Mouse (Mus musculus) stomach, embryonic 15.5 days (tissue): ENCODE results near the gene Gadd45gip1. TPM values are rescaled to one million over a fixed set of nuclear protein-coding genes. Genes with fewer than 3 reads are reported as not detected.

Experiments
- ATAC-seq: fragments of 200-750 bp; cut with Nextera tagmentation; 2 replicates; pipeline ENCODE4 v1.8.0; 2017; ENCODE audit warnings: low read depth, moderate number of reproducible peaks, moderate TSS enrichment; ENCODE audit not compliant: insufficient read depth, low FRiP score
- H3K27ac ChIP-seq: fragments of 300-500 bp; sonication (generic); 2 replicates; pipeline ENCODE4 v1.5.1; 2015; ENCODE audit warnings: mild to moderate bottlenecking, inconsistent platforms
- H3K27me3 ChIP-seq: fragments of 300-500 bp; sonication (generic); replicated peaks from 2 replicates; pipeline ENCODE4 v1.6.1; 2015; ENCODE audit warnings: inconsistent platforms
- H3K36me3 ChIP-seq: fragments of 300-500 bp; sonication (generic); 2 replicates; pipeline ENCODE4 v1.6.1; 2015; ENCODE audit warnings: inconsistent platforms
- H3K4me1 ChIP-seq: fragments of 300-500 bp; sonication (generic); 2 replicates; pipeline ENCODE4 v1.6.1; 2015; ENCODE audit warnings: inconsistent platforms
- H3K4me2 ChIP-seq: fragments of 300-500 bp; sonication (generic); 2 replicates; pipeline ENCODE4 v1.6.1; 2015; ENCODE audit warnings: mild to moderate bottlenecking, inconsistent platforms
- H3K4me3 ChIP-seq: fragments of 300-500 bp; sonication (generic); replicated peaks from 2 replicates; pipeline ENCODE4 v1.5.1; 2015; ENCODE audit warnings: inconsistent platforms
- H3K9ac ChIP-seq: fragments of 300-500 bp; sonication (generic); 2 replicates; pipeline ENCODE4 v1.6.1; 2015; ENCODE audit warnings: inconsistent platforms
- H3K9me3 ChIP-seq: fragments of 300-500 bp; sonication (generic); 2 replicates; pipeline ENCODE4 v1.6.1; 2016; ENCODE audit warnings: inconsistent platforms
- WGBS: fragments of 180-500 bp; shearing (Covaris S2); methylation state at CpG from one replicate; pipeline ENCODE4 v1.1.7; 2015; 5-methylcytosine and 5-hydroxymethylcytosine counted together
- polyA plus RNA-seq: library from polyadenylated mRNA; unstranded; fragments of >200 nt; fragmentation: Nextera tagmentation; extraction: Ambion mirVana; gene quantifications from 2 replicates; pipeline ENCODE4 v1.2.1, GENCODE M21; 2015

Gadd45gip1 gene
- polyA plus RNA-seq, 1 experiment from 2014 or later, result 54.5 TPM

- Histone ChIP-seq H3K4me3 (peak overlapping the region; percentile 97), H3K9ac (peak overlapping the region; percentile 97), H3K27ac (peak overlapping the region; percentile 87), H3K4me2 (peak overlapping the region; percentile 68), H3K9me3 (no peaks in the 10 kb centered on the region), H3K4me1 (peaks cover 14% of the 10 kb centered on the region), H3K27me3 (no peaks in the 10 kb centered on the region), H3K36me3 (peaks cover 36% of the 10 kb centered on the region)
- peak; percentile 6 for ATAC-seq
- WGBS, result under 1% methylated on average over 30 of the region's 30 CpGs
Measured at GRCm38 (mm10) chr8:84846094-84846721, 14.9 kb downstream of the Gadd45gip1 start.

GRCm38 (mm10) chr8:84846722-84847572, 15.6 kb downstream of the Gadd45gip1 start, which contains the start of gene Calr:
Gene Calr (minus strand): TSS chr8:84846934.
- H3K4me2 ChIP-seq, result peak within 1 kb of the TSS; percentile 78
- peak; percentile 100 for ATAC-seq
- peak within 1 kb of the TSS; percentile 97 for H3K9ac ChIP-seq
- WGBS, result under 1% methylated on average over 55 of the region's 55 CpGs
- peak within 1 kb of the TSS; percentile 87 for H3K27ac ChIP-seq
- no peaks in the 10 kb centered on the region for H3K27me3 ChIP-seq
- peaks cover 28% of the 10 kb centered on the region for H3K36me3 ChIP-seq
- H3K9me3 ChIP-seq, result no peaks in the 10 kb centered on the region
- peak within 1 kb of the TSS; percentile 97 for H3K4me3 ChIP-seq
- peaks cover 14% of the 10 kb centered on the region for H3K4me1 ChIP-seq

- H3K4me2 ChIP-seq, result peak overlapping the region; percentile 78
- H3K9me3 ChIP-seq, result no peaks in the 10 kb centered on the region
- no peak for ATAC-seq
- no peaks in the 10 kb centered on the region for H3K27me3 ChIP-seq
- no peak overlapping the region for H3K9ac ChIP-seq
- 24% methylated on average over 6 of the region's 6 CpGs for WGBS
- peak overlapping the region; percentile 97 for H3K4me3 ChIP-seq
- H3K27ac ChIP-seq, result peak overlapping the region; percentile 87
- peaks cover 14% of the 10 kb centered on the region for H3K4me1 ChIP-seq
- H3K36me3 ChIP-seq, result peaks cover 21% of the 10 kb centered on the region
Measured at GRCm38 (mm10) chr8:84847684-84848435, 16.5 kb downstream of the Gadd45gip1 start.

GRCm38 (mm10) chr8:84856434-84856833, 25.1 kb downstream of the Gadd45gip1 start:
- Histone ChIP-seq H3K4me1 (peaks cover 12% of the 10 kb centered on the region), H3K27ac (no peak overlapping the region), H3K4me2 (no peak overlapping the region), H3K36me3 (peaks cover 14% of the 10 kb centered on the region), H3K4me3 (no peak overlapping the region), H3K9me3 (no peaks in the 10 kb centered on the region), H3K9ac (no peak overlapping the region), H3K27me3 (no peaks in the 10 kb centered on the region)
- peak; percentile 7; the same call in 1 of the 2 replicates for ATAC-seq
- WGBS, result 94% methylated on average over 3 of the region's 3 CpGs

- H3K9me3 ChIP-seq, result no peaks in the 10 kb centered on the region
- peak within 1 kb of the TSS; percentile 83 for H3K4me2 ChIP-seq
- H3K27ac ChIP-seq, result peak within 1 kb of the TSS; percentile 77
- H3K9ac ChIP-seq, result peak within 1 kb of the TSS; percentile 89
- under 1% methylated on average over 39 of the region's 39 CpGs for WGBS
- H3K4me3 ChIP-seq, result peak within 1 kb of the TSS; percentile 95
- peak; percentile 92 for ATAC-seq
- peaks cover 12% of the 10 kb centered on the region for H3K4me1 ChIP-seq
- peaks cover 19% of the 10 kb centered on the region for H3K36me3 ChIP-seq
- H3K27me3 ChIP-seq, result no peaks in the 10 kb centered on the region
Measured at GRCm38 (mm10) chr8:84856864-84857441, 25.6 kb downstream of the Gadd45gip1 start, which contains the start of gene Farsa. Gene Farsa (plus strand): TSS chr8:84856989.

- Histone ChIP-seq H3K4me1 (peaks cover 14% of the 10 kb centered on the region), H3K27ac (no peak within 1 kb of the TSS), H3K4me3 (peak within 1 kb of the TSS; percentile 53), H3K9ac (peak within 1 kb of the TSS; percentile 34), H3K36me3 (peaks cover 26% of the 10 kb centered on the region), H3K27me3 (no peaks in the 10 kb centered on the region), H3K4me2 (peak within 1 kb of the TSS; percentile 100), H3K9me3 (no peaks in the 10 kb centered on the region)
- ATAC-seq, result peak; percentile 73
- WGBS, result 13% methylated on average over 44 of the region's 46 CpGs
Measured at GRCm38 (mm10) chr8:84871376-84872308, 40.3 kb downstream of the Gadd45gip1 start, which contains the start of gene Syce2. Gene Syce2 (plus strand): TSS chr8:84872111.

GRCm38 (mm10) chr8:84872309-84872965, 41.1 kb downstream of the Gadd45gip1 start:
- H3K36me3 ChIP-seq, result peaks cover 18% of the 10 kb centered on the region
- peak overlapping the region; percentile 53 for H3K4me3 ChIP-seq
- peak overlapping the region; percentile 34 for H3K9ac ChIP-seq
- H3K27me3 ChIP-seq, result no peaks in the 10 kb centered on the region
- 3% methylated on average over 53 of the region's 54 CpGs for WGBS
- no peak overlapping the region for H3K27ac ChIP-seq
- H3K4me1 ChIP-seq, result peaks cover 14% of the 10 kb centered on the region
- ATAC-seq, result peak; percentile 65
- peak overlapping the region; percentile 100 for H3K4me2 ChIP-seq
- no peaks in the 10 kb centered on the region for H3K9me3 ChIP-seq

- H3K9me3 ChIP-seq, result no peaks in the 10 kb centered on the region
- peaks cover 12% of the 10 kb centered on the region for H3K36me3 ChIP-seq
- H3K4me3 ChIP-seq, result peak overlapping the region; percentile 53
- H3K9ac ChIP-seq, result 0 out of 2 replicates have a peak overlapping the region, but pooled peaks have one; percentile 34
- peak overlapping the region; percentile 100 for H3K4me2 ChIP-seq
- no peak for ATAC-seq
- peaks cover 14% of the 10 kb centered on the region for H3K4me1 ChIP-seq
- no peak overlapping the region for H3K27ac ChIP-seq
- WGBS, result 63% methylated on average over 4 of the region's 4 CpGs
- H3K27me3 ChIP-seq, result no peaks in the 10 kb centered on the region
Measured at GRCm38 (mm10) chr8:84873016-84873415, 41.7 kb downstream of the Gadd45gip1 start.

- Histone ChIP-seq H3K9ac (no peak overlapping the region), H3K36me3 (peaks cover 4% of the 10 kb centered on the region; the same call in 1 of the 2 replicates), H3K4me1 (peaks cover 14% of the 10 kb centered on the region), H3K9me3 (no peaks in the 10 kb centered on the region), H3K4me2 (no peak overlapping the region), H3K27me3 (no peaks in the 10 kb centered on the region), H3K27ac (no peak overlapping the region), H3K4me3 (no peak overlapping the region)
- no peak for ATAC-seq
- 89% methylated on average over 3 of the region's 3 CpGs for WGBS
Measured at GRCm38 (mm10) chr8:84874339-84874738, 43.0 kb downstream of the Gadd45gip1 start.
